Mouse (Mus musculus): ENCODE results near the gene Ncbp2. TPM values are rescaled to one million over a fixed set of nuclear protein-coding genes. Genes with fewer than 3 reads are reported as not detected.
A peak's percentile ranks its signal among the peaks of the same experiment; 100 is the strongest.

Gene Ncbp2
- polyA plus RNA-seq, 1 experiment from 2014 or later: 139 TPM

GRCm38 (mm10) chr16:31910281-31910847, 37.9 kb upstream of the Ncbp2 start:
- H3K9ac ChIP-seq (ENCODE audit: low read length): no peak overlapping the region
- 78% methylated on average over 10 of the region's 10 CpGs for WGBS

GRCm38 (mm10) chr16:31917776-31918175, 30.5 kb upstream of the Ncbp2 start:
- Histone ChIP-seq H3K27me3 (ENCODE audit: control insufficient read depth, insufficient read depth, low read length) (no peaks in the 10 kb centered on the region), H3K4me1 (ENCODE audit: control insufficient read depth, insufficient read depth, low read length) (no peaks in the 10 kb centered on the region), H3K27ac (ENCODE audit: low read depth, low read length) (no peak overlapping the region), H3K9ac (ENCODE audit: low read length) (no peak overlapping the region), H3K36me3 (ENCODE audit: control insufficient read depth, insufficient read depth, low read length) (no peaks in the 10 kb centered on the region), H3K4me2 (ENCODE audit: low read depth) (no peak overlapping the region), H3K9me3 (ENCODE audit: control insufficient read depth, low read length) (no peaks in the 10 kb centered on the region), H3K4me3 (ENCODE audit: low read depth, low read length) (no peak overlapping the region)
- DNase-seq (ENCODE audit: low spot score): no peak
- 76% methylated on average over 11 of the region's 11 CpGs for WGBS
- no peak for ATAC-seq (ENCODE audit: insufficient read depth, low FRiP score, low TSS enrichment)

More at GRCm38 (mm10) chr16:31910281-31910847, 37.9 kb upstream of the Ncbp2 start:
- Histone ChIP-seq H3K4me1 (ENCODE audit: control insufficient read depth, insufficient read depth, low read length) (no peaks in the 10 kb centered on the region), H3K4me3 (ENCODE audit: low read depth, low read length) (no peak overlapping the region), H3K27me3 (ENCODE audit: control insufficient read depth, insufficient read depth, low read length) (no peaks in the 10 kb centered on the region), H3K4me2 (ENCODE audit: low read depth) (no peak overlapping the region), H3K9me3 (ENCODE audit: control insufficient read depth, low read length) (no peaks in the 10 kb centered on the region), H3K36me3 (ENCODE audit: control insufficient read depth, insufficient read depth, low read length) (no peaks in the 10 kb centered on the region), H3K27ac (ENCODE audit: low read depth, low read length) (no peak overlapping the region)
- DNase-seq (ENCODE audit: low spot score) (no peak), ATAC-seq (ENCODE audit: insufficient read depth, low FRiP score, low TSS enrichment) (no peak)

- no peaks in the 10 kb centered on the region for H3K27me3 ChIP-seq (ENCODE audit: control insufficient read depth, insufficient read depth, low read length)
- H3K9ac ChIP-seq (ENCODE audit: low read length): no peak overlapping the region
- no peaks in the 10 kb centered on the region for H3K9me3 ChIP-seq (ENCODE audit: control insufficient read depth, low read length)
- 0 out of 2 replicates have a peak overlapping the region, but pooled peaks have one; percentile 3 for H3K4me2 ChIP-seq (ENCODE audit: low read depth)
- no peak; the same call in 1 of the 2 replicates for ATAC-seq (ENCODE audit: insufficient read depth, low FRiP score, low TSS enrichment)
- no peak overlapping the region for H3K4me3 ChIP-seq (ENCODE audit: low read depth, low read length)
- no peaks in the 10 kb centered on the region for H3K36me3 ChIP-seq (ENCODE audit: control insufficient read depth, insufficient read depth, low read length)
- peak; percentile 88 for DNase-seq (ENCODE audit: low spot score)
- 5% methylated on average over 14 of the region's 14 CpGs for WGBS
- H3K27ac ChIP-seq (ENCODE audit: low read depth, low read length): no peak overlapping the region
- H3K4me1 ChIP-seq (ENCODE audit: control insufficient read depth, insufficient read depth, low read length): no peaks in the 10 kb centered on the region
Observed at GRCm38 (mm10) chr16:31918248-31918724, 30.0 kb upstream of the Ncbp2 start.

- H3K27ac ChIP-seq (ENCODE audit: low read depth, low read length): no peak overlapping the region
- 81% methylated on average over 6 of the region's 6 CpGs for WGBS
- H3K27me3 ChIP-seq (ENCODE audit: control insufficient read depth, insufficient read depth, low read length): no peaks in the 10 kb centered on the region
- no peak for DNase-seq (ENCODE audit: low spot score)
- no peak overlapping the region for H3K9ac ChIP-seq (ENCODE audit: low read length)
- no peaks in the 10 kb centered on the region for H3K4me1 ChIP-seq (ENCODE audit: control insufficient read depth, insufficient read depth, low read length)
- H3K9me3 ChIP-seq (ENCODE audit: control insufficient read depth, low read length): no peaks in the 10 kb centered on the region
- H3K4me2 ChIP-seq (ENCODE audit: low read depth): no peak overlapping the region
- no peaks in the 10 kb centered on the region for H3K36me3 ChIP-seq (ENCODE audit: control insufficient read depth, insufficient read depth, low read length)
- no peak for ATAC-seq (ENCODE audit: insufficient read depth, low FRiP score, low TSS enrichment)
- H3K4me3 ChIP-seq (ENCODE audit: low read depth, low read length): no peak overlapping the region
Observed at GRCm38 (mm10) chr16:31924368-31924767, 23.9 kb upstream of the Ncbp2 start.

- DNase-seq (ENCODE audit: low spot score) (no peak), ATAC-seq (ENCODE audit: insufficient read depth, low FRiP score, low TSS enrichment) (no peak)
- Histone ChIP-seq H3K27ac (ENCODE audit: low read depth, low read length) (no peak overlapping the region), H3K27me3 (ENCODE audit: control insufficient read depth, insufficient read depth, low read length) (no peaks in the 10 kb centered on the region), H3K4me3 (ENCODE audit: low read depth, low read length) (no peak overlapping the region), H3K9ac (ENCODE audit: low read length) (no peak overlapping the region), H3K4me1 (ENCODE audit: control insufficient read depth, insufficient read depth, low read length) (no peaks in the 10 kb centered on the region), H3K36me3 (ENCODE audit: control insufficient read depth, insufficient read depth, low read length) (no peaks in the 10 kb centered on the region), H3K9me3 (ENCODE audit: control insufficient read depth, low read length) (no peaks in the 10 kb centered on the region), H3K4me2 (ENCODE audit: low read depth) (no peak overlapping the region)
- 89% methylated on average over 6 of the region's 6 CpGs for WGBS
Observed at GRCm38 (mm10) chr16:31926091-31926490, 22.2 kb upstream of the Ncbp2 start.

- 82% methylated on average over 13 of the region's 13 CpGs for WGBS
- Histone ChIP-seq H3K27ac (ENCODE audit: low read depth, low read length) (no peak overlapping the region), H3K4me1 (ENCODE audit: control insufficient read depth, insufficient read depth, low read length) (no peaks in the 10 kb centered on the region), H3K36me3 (ENCODE audit: control insufficient read depth, insufficient read depth, low read length) (no peaks in the 10 kb centered on the region), H3K9me3 (ENCODE audit: control insufficient read depth, low read length) (no peaks in the 10 kb centered on the region), H3K27me3 (ENCODE audit: control insufficient read depth, insufficient read depth, low read length) (no peaks in the 10 kb centered on the region), H3K9ac (ENCODE audit: low read length) (no peak overlapping the region), H3K4me2 (ENCODE audit: low read depth) (no peak overlapping the region), H3K4me3 (ENCODE audit: low read depth, low read length) (no peak overlapping the region)
- ATAC-seq (ENCODE audit: insufficient read depth, low FRiP score, low TSS enrichment): no peak
- no peak for DNase-seq (ENCODE audit: low spot score)
Observed at GRCm38 (mm10) chr16:31926547-31927182, 21.6 kb upstream of the Ncbp2 start.

- WGBS: 86% methylated on average over 5 of the region's 5 CpGs
- H3K4me2 ChIP-seq (ENCODE audit: low read depth): no peak overlapping the region
- no peak overlapping the region for H3K4me3 ChIP-seq (ENCODE audit: low read depth, low read length)
- no peaks in the 10 kb centered on the region for H3K27me3 ChIP-seq (ENCODE audit: control insufficient read depth, insufficient read depth, low read length)
- ATAC-seq (ENCODE audit: insufficient read depth, low FRiP score, low TSS enrichment) (no peak), DNase-seq (ENCODE audit: low spot score) (no peak)
- no peak overlapping the region for H3K9ac ChIP-seq (ENCODE audit: low read length)
- no peaks in the 10 kb centered on the region for H3K36me3 ChIP-seq (ENCODE audit: control insufficient read depth, insufficient read depth, low read length)
- no peaks in the 10 kb centered on the region for H3K9me3 ChIP-seq (ENCODE audit: control insufficient read depth, low read length)
- no peaks in the 10 kb centered on the region; the same call in 1 of the 2 replicates for H3K4me1 ChIP-seq (ENCODE audit: control insufficient read depth, insufficient read depth, low read length)
- H3K27ac ChIP-seq (ENCODE audit: low read depth, low read length): no peak overlapping the region
Observed at GRCm38 (mm10) chr16:31927412-31927811, 20.9 kb upstream of the Ncbp2 start.

GRCm38 (mm10) chr16:31931330-31931729, 17.0 kb upstream of the Ncbp2 start:
- ATAC-seq (ENCODE audit: insufficient read depth, low FRiP score, low TSS enrichment) (no peak), DNase-seq (ENCODE audit: low spot score) (no peak)
- Histone ChIP-seq H3K4me3 (ENCODE audit: low read depth, low read length) (no peak overlapping the region), H3K4me2 (ENCODE audit: low read depth) (no peak overlapping the region), H3K4me1 (ENCODE audit: control insufficient read depth, insufficient read depth, low read length) (peaks cover 16% of the 10 kb centered on the region; the same call in 1 of the 2 replicates), H3K9ac (ENCODE audit: low read length) (no peak overlapping the region), H3K27ac (ENCODE audit: low read depth, low read length) (no peak overlapping the region), H3K36me3 (ENCODE audit: control insufficient read depth, insufficient read depth, low read length) (no peaks in the 10 kb centered on the region), H3K9me3 (ENCODE audit: control insufficient read depth, low read length) (no peaks in the 10 kb centered on the region), H3K27me3 (ENCODE audit: control insufficient read depth, insufficient read depth, low read length) (peaks cover 20% of the 10 kb centered on the region)
- 58% methylated on average over 17 of the region's 17 CpGs for WGBS

- Histone ChIP-seq H3K4me3 (ENCODE audit: low read depth, low read length) (no peak overlapping the region), H3K4me1 (ENCODE audit: control insufficient read depth, insufficient read depth, low read length) (peaks cover 16% of the 10 kb centered on the region; the same call in 1 of the 2 replicates), H3K36me3 (ENCODE audit: control insufficient read depth, insufficient read depth, low read length) (no peaks in the 10 kb centered on the region), H3K27ac (ENCODE audit: low read depth, low read length) (peak overlapping the region; percentile 85), H3K9me3 (ENCODE audit: control insufficient read depth, low read length) (no peaks in the 10 kb centered on the region), H3K9ac (ENCODE audit: low read length) (no peak overlapping the region; the same call in 1 of the 2 replicates), H3K4me2 (ENCODE audit: low read depth) (no peak overlapping the region), H3K27me3 (ENCODE audit: control insufficient read depth, insufficient read depth, low read length) (peaks cover 20% of the 10 kb centered on the region)
- peak; percentile 13; the same call in 1 of the 2 replicates for ATAC-seq (ENCODE audit: insufficient read depth, low FRiP score, low TSS enrichment)
- no peak for DNase-seq (ENCODE audit: low spot score)
- whole genome bisulfite sequencing: 48% methylated on average over 5 of the region's 5 CpGs
Observed at GRCm38 (mm10) chr16:31932255-31932654, 16.1 kb upstream of the Ncbp2 start.

Data from neural tube, embryonic 11.5 days (tissue).